Mouse (Mus musculus) left cerebral cortex, postnatal 36 days (tissue): ENCODE measurements around the gene Gm45713. TPM values are rescaled to one million over a fixed set of nuclear protein-coding genes. Genes with fewer than 3 reads are reported as not detected.

Experiments used
- DNase-seq, 2 experiments: peaks; one replicate each; pipeline ENCODE4 v3.0.0; 2021 to 2022; ENCODE audit warnings: low spot score in 2 of 2, mixed read lengths in 1 of 2
- intact Hi-C: fragments of 180-260 bp; cut with DNase I; formaldehyde crosslinking; loops from one replicate; pipeline ENCODE4 v1.15.1; 2025
- microRNA-seq: library from miRNA; unstranded; fragments of <30 nt; microRNA quantifications from one replicate; pipeline ENCODE4 v1.2.0, GENCODE M21; 2022
- total RNA-seq, 2 experiments: library from RNA; stranded (reverse); gene quantifications; 2 replicates each; pipeline ENCODE4 v1.2.3; 2021

Gene Gm45713
- total RNA-seq, 2 experiments from 2014 or later = not detected

DNA sequence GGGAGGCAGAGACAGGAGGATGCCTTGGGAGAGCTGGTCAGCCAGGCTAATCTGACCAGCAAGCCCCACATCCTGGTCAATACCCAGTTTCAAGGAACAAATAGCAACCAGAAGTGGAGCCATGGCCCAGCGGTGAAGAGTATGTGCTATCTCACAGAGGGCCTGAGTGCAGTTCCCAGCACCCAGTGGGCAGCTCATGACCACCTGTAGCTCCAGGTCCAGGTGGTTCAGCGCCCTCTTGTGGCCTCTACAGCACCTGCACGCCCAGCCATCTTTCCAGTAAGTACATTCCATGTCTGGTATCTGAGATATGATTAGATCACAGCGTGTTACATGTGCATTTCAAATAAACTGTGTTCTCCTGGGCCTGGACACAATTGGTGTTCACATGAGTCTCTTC is 49.9 kb downstream of the Gm45713 start:
- intact Hi-C loops = no loop called here
- DNase-seq = no peak

DNA sequence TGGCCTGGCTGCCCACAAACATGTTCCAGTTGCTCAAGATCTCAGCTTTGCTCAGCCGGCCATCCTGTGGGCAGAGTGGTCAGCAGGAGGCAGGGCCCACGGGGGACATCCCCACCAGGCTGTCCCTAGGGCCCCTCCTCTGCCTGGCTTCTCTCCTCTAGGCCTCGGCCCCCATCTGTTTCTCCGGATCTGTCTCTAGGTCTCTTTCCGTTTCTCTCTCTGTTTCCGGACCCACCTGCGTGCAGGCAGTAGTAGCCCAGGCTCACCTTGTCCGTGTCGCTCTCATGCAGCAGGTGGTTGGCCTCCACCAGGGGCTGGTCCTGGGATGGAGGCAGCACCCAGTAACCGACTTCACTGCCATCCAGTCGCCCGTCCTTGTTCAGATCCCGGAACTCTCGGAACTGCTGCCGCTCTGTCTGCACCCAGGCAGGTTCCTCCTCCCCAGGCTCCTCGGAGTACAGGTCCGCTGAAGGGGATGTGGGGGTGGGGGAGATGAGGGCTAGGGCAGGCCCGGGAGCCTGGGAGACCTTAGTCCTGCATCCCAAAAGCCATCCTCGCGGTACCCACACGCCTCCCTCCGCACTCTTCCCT is 52.6 kb downstream of the Gm45713 start:
- no peak for DNase-seq
- intact Hi-C loops = loop anchor here (5.0 kb wide), 1 partner anchor 39 kb away; the partner anchor contains the start of gene Rps11

DNA sequence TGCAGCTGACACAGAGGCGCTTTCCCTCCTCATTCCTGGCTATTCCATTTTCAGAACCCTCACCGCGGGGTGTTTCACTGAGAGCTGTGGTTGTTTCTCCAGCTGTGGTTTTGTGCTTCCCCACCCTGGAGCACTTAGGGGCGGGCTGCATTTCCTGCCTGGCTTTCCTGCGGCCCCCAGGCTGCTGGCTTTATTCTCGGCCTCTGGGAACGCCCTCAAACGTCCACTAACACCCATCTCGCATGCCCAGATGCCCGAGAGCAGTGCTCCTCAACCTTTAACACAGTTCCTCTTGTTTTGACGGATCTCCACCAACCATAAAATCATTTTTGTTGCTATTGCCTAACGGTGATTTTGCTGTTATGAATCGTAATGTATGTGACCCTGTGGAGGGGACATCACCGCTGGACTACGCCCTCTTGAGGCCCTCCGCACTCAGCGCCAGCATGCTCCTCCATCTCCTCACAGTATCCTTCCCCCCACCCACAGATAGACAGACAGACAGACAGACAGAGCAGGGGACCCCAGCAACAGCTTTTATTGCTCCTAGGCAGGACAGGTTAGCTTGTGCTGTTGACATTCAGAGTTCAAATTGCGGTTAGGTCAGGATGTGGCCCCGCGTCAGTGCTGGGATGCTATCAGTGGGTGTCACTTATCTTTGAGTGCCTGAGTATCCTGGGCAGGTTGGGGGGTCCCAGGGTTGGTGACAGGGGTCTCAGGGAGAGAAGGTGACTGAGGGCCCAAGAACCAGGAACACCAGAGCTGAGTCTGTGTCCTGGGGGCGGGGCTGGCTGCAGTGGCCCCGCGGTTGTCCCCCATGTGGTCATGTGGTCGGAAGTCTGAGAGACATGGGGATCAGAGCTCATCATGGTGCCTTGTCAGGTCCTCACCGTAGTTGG is 53.4 kb downstream of the Gm45713 start:
- DNase-seq = no peak
- intact Hi-C loops = loop anchor here (5.0 kb wide), 1 partner anchor 40 kb away; the partner anchor contains the start of gene Rps11

DNA sequence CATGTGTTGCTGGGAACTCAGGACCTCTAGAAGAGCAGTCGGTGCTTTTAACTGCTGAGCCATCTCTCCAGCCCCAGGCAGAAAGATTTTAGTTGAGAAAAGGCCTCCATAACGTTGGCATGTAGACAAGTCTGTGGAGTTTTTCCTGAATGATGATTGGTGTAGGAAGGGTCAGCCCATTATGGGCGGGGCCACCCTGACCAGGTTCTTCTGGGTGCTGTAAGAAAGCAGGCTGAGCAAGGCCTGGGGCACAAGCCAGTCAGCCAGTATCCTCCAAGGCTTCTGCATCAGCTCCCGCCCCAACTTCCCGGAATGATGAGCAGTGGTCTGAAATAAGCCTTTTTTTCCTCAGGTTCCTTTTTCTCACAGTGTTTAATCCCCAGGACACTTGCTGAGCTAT is 55.0 kb downstream of the Gm45713 start:
- no peak for DNase-seq
- intact Hi-C loops = loop anchor here (5.0 kb wide), 1 partner anchor 41 kb away; the partner anchor contains the start of gene Rps11

DNA sequence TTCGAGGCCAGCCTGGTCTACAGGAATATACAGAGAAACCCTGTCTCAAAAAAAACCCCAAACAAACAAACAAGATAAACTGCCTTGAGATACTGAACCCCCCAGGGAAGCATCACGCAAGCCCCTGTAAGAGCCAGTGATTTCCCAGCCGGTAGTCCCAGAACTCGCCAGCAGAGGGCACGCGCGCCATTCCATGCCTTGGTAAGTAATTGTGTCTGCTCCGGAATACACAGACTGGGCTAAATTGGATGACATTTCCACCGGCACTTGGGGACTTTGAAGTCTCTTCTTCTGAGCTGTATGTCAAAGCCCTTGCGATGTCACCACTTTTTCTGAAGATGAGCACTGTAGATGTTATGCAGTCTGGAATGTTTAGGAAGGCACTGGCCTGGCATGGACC is 56.2 kb downstream of the Gm45713 start:
- peak; percentile 83 to 90 for DNase-seq
- intact Hi-C loops = loop anchor here (2.0 to 5.0 kb wide), 2 partner anchors 42 to 57 kb away; partner anchors contain the start of genes Flt3l, Gm45713 and Rps11

DNA sequence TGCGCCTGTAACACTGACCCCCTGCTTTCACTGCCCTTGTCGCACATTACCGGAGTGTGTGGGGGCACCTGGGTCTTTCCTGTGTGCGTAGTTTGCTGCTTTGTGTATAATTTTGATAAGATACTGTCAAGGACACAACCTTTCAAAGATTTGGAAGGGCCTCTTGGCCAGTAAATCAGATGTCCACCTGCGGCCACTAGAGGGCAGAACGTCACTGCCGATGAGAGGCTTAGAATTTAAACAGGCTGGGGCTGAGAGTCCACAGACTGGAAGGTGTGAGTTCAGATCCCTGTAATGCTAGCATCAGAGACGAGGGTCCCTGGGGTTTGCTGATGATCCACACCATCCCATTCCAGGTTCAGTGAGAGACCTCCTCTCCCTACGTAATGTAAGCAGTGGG is 57.5 kb downstream of the Gm45713 start:
- peak; percentile 53 to 55 for DNase-seq
- intact Hi-C loops = loop anchor here (2.0 kb wide), 1 partner anchor 58 kb away; the partner anchor contains the start of genes Flt3l and Gm45713

DNA sequence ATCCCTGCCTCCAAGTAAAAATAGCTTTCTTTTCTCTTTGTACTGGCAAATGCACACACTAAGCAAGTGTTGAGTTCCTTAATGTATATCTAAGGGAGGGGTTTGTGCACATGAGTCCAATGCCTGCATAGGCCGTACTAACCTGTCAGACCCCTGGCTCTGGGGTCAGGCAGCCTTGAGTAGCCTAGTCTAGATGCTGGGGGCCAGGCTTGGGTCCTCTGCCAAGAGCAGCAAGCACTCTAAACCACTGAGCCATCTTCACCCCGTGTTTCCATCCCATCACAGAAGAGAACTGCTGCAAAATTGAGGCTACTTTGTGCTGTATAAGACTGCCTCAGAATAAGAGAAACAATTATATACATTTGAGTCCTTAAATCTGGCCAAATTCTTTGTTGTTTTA is 58.2 kb downstream of the Gm45713 start:
- no peak for DNase-seq
- intact Hi-C loops = loop anchor here (2.0 kb wide), 1 partner anchor 59 kb away; the partner anchor contains the start of genes Flt3l and Gm45713

DNA sequence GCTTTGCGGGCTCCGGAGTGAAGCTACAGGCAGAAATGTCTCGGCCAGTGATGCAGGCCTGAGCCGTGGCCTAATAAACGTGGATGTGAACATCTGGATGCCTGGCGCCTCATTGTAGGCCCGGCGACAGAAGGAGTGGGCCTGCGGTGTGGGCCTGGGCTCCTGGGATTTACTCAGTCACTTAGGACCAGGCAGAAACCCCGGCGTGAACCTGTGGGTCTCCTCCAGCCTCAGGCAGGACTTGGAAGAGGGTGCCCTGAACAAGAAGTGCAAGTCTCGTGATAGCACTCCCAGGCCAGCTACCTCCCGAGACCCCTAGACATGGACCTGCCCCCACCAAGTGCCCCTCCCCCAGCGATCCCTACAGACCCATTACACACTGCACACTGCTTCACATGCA is 58.7 kb downstream of the Gm45713 start:
- intact Hi-C loops = no loop called here
- no peak for DNase-seq

DNA sequence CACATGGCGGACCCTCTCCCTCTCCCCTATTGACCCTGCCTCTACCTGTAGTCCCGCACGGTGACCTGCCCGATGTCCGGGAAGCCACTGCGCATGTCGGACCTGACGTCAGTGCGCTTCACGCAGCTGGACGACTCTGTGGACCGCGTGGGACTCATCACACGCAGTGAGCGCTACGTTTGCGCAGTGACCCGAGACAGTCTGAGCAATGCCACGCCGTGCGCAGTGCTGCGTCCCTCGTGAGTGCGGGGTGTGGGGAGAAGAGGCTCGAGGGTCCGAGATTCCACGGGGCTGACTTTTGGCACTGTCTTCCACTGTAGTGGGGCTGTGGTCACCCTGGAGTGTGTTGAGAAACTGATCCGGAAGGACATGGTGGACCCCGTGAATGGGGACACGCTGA is 59.5 kb downstream of the Gm45713 start:
- DNase-seq = no peak
- intact Hi-C loops = no loop called here

Small RNA genes lying within 50 kb of the gene (microRNA-seq; reads per million reads assigned to microRNA genes)
- gene Mir150 (1,446 reads per million, percentile 82 among the genes with 10 or more reads in this experiment), gene Mir5121 (5.8 reads per million, percentile 20 among the genes with 10 or more reads in this experiment), gene Mir7055 (3.6 reads per million, percentile 9 among the genes with 10 or more reads in this experiment)

Other genes with a start within 250 kb of the Gm45713 start
- 10 to 100 TPM; 91.7 to 98.1 TPM for gene Med25, start 243.5 kb downstream of the Gm45713 start, total RNA-seq
- 10 to 100 TPM; 18.2 to 20.6 TPM for gene Fuz, start 240.2 kb downstream of the Gm45713 start, total RNA-seq
- 100 to 1,000 TPM; 346 to 355 TPM for gene Ap2a1, start 206.7 kb downstream of the Gm45713 start, total RNA-seq
- gene Tsks, start 193.0 kb downstream of the Gm45713 start, total RNA-seq = 1 to 10 TPM; 1.4 to 3.4 TPM
- 10 to 100 TPM; 85.4 to 97.7 TPM for gene Cpt1c, start 161.4 kb downstream of the Gm45713 start, total RNA-seq
- gene Prmt1, start 149.7 kb downstream of the Gm45713 start, total RNA-seq = 100 to 1,000 TPM; 143 to 145 TPM
- gene Irf3, start 138.6 kb downstream of the Gm45713 start, total RNA-seq = 10 to 100 TPM; 29.2 to 38.7 TPM
- 1 to 10 TPM; 1.8 to 2.6 TPM for gene Bcl2l12, start 137.5 kb downstream of the Gm45713 start, total RNA-seq
- 100 to 1,000 TPM; 174 to 177 TPM for gene Scaf1, start 119.9 kb downstream of the Gm45713 start, total RNA-seq
- 10 to 100 TPM; 12.9 to 13.9 TPM for gene Rras, start 118.3 kb downstream of the Gm45713 start, total RNA-seq
- gene Prr12, start 83.3 kb downstream of the Gm45713 start, total RNA-seq = 10 to 100 TPM; 64.9 to 75.3 TPM
- gene Nosip, start 73.8 kb downstream of the Gm45713 start, total RNA-seq = 10 to 100 TPM; 59.7 to 63.7 TPM
- 1 to 10 TPM; 5.4 to 7.4 TPM for gene Prrg2, start 73.6 kb downstream of the Gm45713 start, total RNA-seq
- gene Rcn3, start 44.0 kb downstream of the Gm45713 start, total RNA-seq = 1 to 10 TPM; 3.8 to 4.9 TPM
- gene Fcgrt, start 32.4 kb downstream of the Gm45713 start, total RNA-seq = 10 to 100 TPM; 22.3 to 22.7 TPM
- gene Rps11, start 11.8 kb downstream of the Gm45713 start, total RNA-seq = 100 to 1,000 TPM; 405 to 466 TPM
- gene Rpl13a, start 7.5 kb downstream of the Gm45713 start, total RNA-seq = 100 to 1,000 TPM; 614 to 796 TPM
- gene Flt3l, start 201 bp upstream of the Gm45713 start, total RNA-seq = 1 to 10 TPM; 3.7 to 6.1 TPM
- gene Pih1d1, start 18.1 kb upstream of the Gm45713 start, total RNA-seq = 10 to 100 TPM; 44.8 to 53.6 TPM
- gene Aldh16a1, start 18.4 kb upstream of the Gm45713 start, total RNA-seq = 10 to 100 TPM; 12.2 to 21.5 TPM
- 1,000 to 10,000 TPM; 1,276 to 1,585 TPM for gene Slc17a7, start 27.7 kb upstream of the Gm45713 start, total RNA-seq
- under 1 TPM; 0.17 to 0.50 TPM for gene Gfy, start 43.3 kb upstream of the Gm45713 start, total RNA-seq
- not detected for gene Pth2, start 44.8 kb upstream of the Gm45713 start, total RNA-seq
- gene Ccdc155, start 68.7 kb upstream of the Gm45713 start, total RNA-seq = 1 to 10 TPM; 5.1 to 5.2 TPM
- gene Dkkl1, start 75.9 kb upstream of the Gm45713 start, total RNA-seq = 10 to 100 TPM; 25.9 to 29.9 TPM
- 1 to 10 TPM; 3.9 to 5.6 TPM for gene Tead2, start 79.5 kb upstream of the Gm45713 start, total RNA-seq
- gene Cd37, start 102.9 kb upstream of the Gm45713 start, total RNA-seq = 1 to 10 TPM; 5.0 to 5.9 TPM
- 1 to 10 TPM; 1.2 to 1.6 TPM for gene Slc6a16, start 104.9 kb upstream of the Gm45713 start, total RNA-seq
- gene Slc6a21, start 141.3 kb upstream of the Gm45713 start, total RNA-seq = not detected
- gene Trpm4, start 197.5 kb upstream of the Gm45713 start, total RNA-seq = 10 to 100 TPM; 18.0 to 20.9 TPM
- gene Hrc, start 199.1 kb upstream of the Gm45713 start, total RNA-seq = under 1 TPM; 0.27 to 0.52 TPM
- 100 to 1,000 TPM; 154 to 168 TPM for gene Ppfia3, start 230.8 kb upstream of the Gm45713 start, total RNA-seq
- gene Lin7b, start 234.4 kb upstream of the Gm45713 start, total RNA-seq = 100 to 1,000 TPM; 164 to 189 TPM